Mouse (Mus musculus) MEL (cell line): ENCODE data around the gene Wrap73.

Experiments
- CHD2 ChIP-seq: IDR thresholded peaks from 2 replicates; pipeline ENCODE4 v1.6.1; 2011; ENCODE audit warnings: low read length, improper control_type of control experiment
- CTCF ChIP-seq, 3 experiments: IDR thresholded peaks in 2 of 3; conservative IDR thresholded peaks in 1 of 3; 2 replicates each; pipeline ENCODE4 v1.5.1; 2011 to 2012; ENCODE audit warnings: low read length in 3 of 3, low read depth in 2 of 3, mild to moderate bottlenecking in 2 of 3, improper control_type of control experiment in 1 of 3, inconsistent platforms in 1 of 3, mixed read lengths in 1 of 3, moderate library complexity in 1 of 3; ENCODE audit not compliant: control insufficient read depth in 1 of 3, insufficient read depth in 1 of 3, poor library complexity in 1 of 3, severe bottlenecking in 1 of 3
- HCFC1 ChIP-seq: IDR thresholded peaks from 2 replicates; pipeline ENCODE4 v1.6.1; 2012; ENCODE audit warnings: low read depth, mild to moderate bottlenecking, inconsistent platforms, low read length, improper control_type of control experiment, moderate library complexity
- MAZ ChIP-seq: IDR thresholded peaks from 2 replicates; pipeline ENCODE4 v1.6.1; 2012; ENCODE audit warnings: low read depth, mild to moderate bottlenecking, inconsistent platforms, low read length, improper control_type of control experiment
- POLR2A ChIP-seq, 2 experiments: IDR thresholded peaks; 2 replicates each; pipeline ENCODE4 v1.6.1; 2011 to 2012; ENCODE audit warnings: low read length in 2 of 2, mild to moderate bottlenecking in 2 of 2, control low read depth in 1 of 2, improper control_type of control experiment in 1 of 2, low read depth in 1 of 2, moderate library complexity in 1 of 2; ENCODE audit not compliant: control insufficient read depth in 1 of 2, insufficient read depth in 1 of 2, poor library complexity in 1 of 2
- TBP ChIP-seq: IDR thresholded peaks from 2 replicates; pipeline ENCODE4 v1.8.0; 2011; ENCODE audit warnings: low read depth, low read length, improper control_type of control experiment

- TF ChIP-seq POLR2A (IDR thresholded peaks at IDR 0.05; ENCODE audit: control insufficient read depth in 1 of 2, insufficient read depth in 1 of 2, low read depth in 1 of 2, low read length in 2 of 2, poor library complexity in 1 of 2) = no peak
- no peak for TF ChIP-seq HCFC1
- TF ChIP-seq CHD2 = no peak
- TF ChIP-seq CTCF (IDR thresholded peaks at IDR 0.05 in 2 of 3, conservative IDR thresholded peaks at IDR 0.05 in 1 of 3; ENCODE audit: control insufficient read depth in 1 of 3, insufficient read depth in 1 of 3, low read depth in 2 of 3, low read length in 3 of 3, poor library complexity in 1 of 3, severe bottlenecking in 1 of 3) = no peak
- TF ChIP-seq MAZ = no peak
- TF ChIP-seq TBP = no peak
Observed at GRCm38 (mm10) chr4:154186002-154186537, 43.9 kb downstream of the Wrap73 start.
